Mouse (Mus musculus) thymus, adult 18-20 months (tissue): ENCODE data around the gene Rrp12.
"Not testable (repeated sequence)": the region's sequence is repeated elsewhere in the genome, so short reads cannot be mapped to it uniquely, and the experiment has no call there.

Source experiments
- DNase-seq, 2 experiments: peaks; one replicate each; pipeline ENCODE4 v3.0.0; 2022; ENCODE audit warnings: mixed read lengths in 2 of 2

The Rrp12 gene

GRCm38 (mm10) chr19:41895460-41896318 lies at the start of gene Rrp12:
Rrp12 (minus strand) TSS chr19:41896173.
- DNase-seq, result peak; percentile 49 to 76

- DNase-seq, result no peak
These were observed 47.9 kb upstream of the Rrp12 start for GRCm38 (mm10) chr19:41943841-41944240.

GRCm38 (mm10) chr19:41938539-41938938 lies 42.6 kb upstream of the Rrp12 start:
- no peak for DNase-seq

- DNase-seq, result no peak
These were observed 39.9 kb upstream of the Rrp12 start for GRCm38 (mm10) chr19:41935921-41936320.

- no peak for DNase-seq
These were observed 38.2 kb upstream of the Rrp12 start for GRCm38 (mm10) chr19:41934124-41934523.

GRCm38 (mm10) chr19:41933179-41934086 lies 37.5 kb upstream of the Rrp12 start, which contains the start of the genes Exosc1 and Zdhhc16:
Exosc1 (minus strand) TSS chr19:41933423.
Zdhhc16 (plus strand) TSS chr19:41933480.
- DNase-seq, result peak; percentile 97 to 98

GRCm38 (mm10) chr19:41932686-41933085 lies 36.7 kb upstream of the Rrp12 start:
- DNase-seq, result peak in 1 of 2 experiments; percentile 34

- no peak for DNase-seq
These were observed 24.6 kb upstream of the Rrp12 start for GRCm38 (mm10) chr19:41920412-41921067.

GRCm38 (mm10) chr19:41919471-41919870 lies 23.5 kb upstream of the Rrp12 start:
- no peak for DNase-seq

- DNase-seq, result no peak
These were observed 20.9 kb upstream of the Rrp12 start for GRCm38 (mm10) chr19:41916853-41917252.

GRCm38 (mm10) chr19:41915294-41915693 lies 19.3 kb upstream of the Rrp12 start:
- DNase-seq, result no peak

GRCm38 (mm10) chr19:41914592-41914882 lies 18.6 kb upstream of the Rrp12 start:
- not testable (repeated sequence) for DNase-seq

GRCm38 (mm10) chr19:41913774-41914591 lies 18.0 kb upstream of the Rrp12 start:
- DNase-seq, result no peak

- peak; percentile 47 to 50 for DNase-seq
These were observed 16.4 kb upstream of the Rrp12 start for GRCm38 (mm10) chr19:41912121-41913080.

GRCm38 (mm10) chr19:41911178-41912073 lies 15.5 kb upstream of the Rrp12 start, which contains the start of gene Pgam1:
Pgam1 (plus strand) TSS chr19:41911923.
- peak; percentile 95 to 96 for DNase-seq

GRCm38 (mm10) chr19:41910396-41910795 lies 14.4 kb upstream of the Rrp12 start:
- DNase-seq, result no peak

- no peak for DNase-seq
These were observed 12.8 kb upstream of the Rrp12 start for GRCm38 (mm10) chr19:41908736-41909135.

GRCm38 (mm10) chr19:41907079-41907760 lies 11.2 kb upstream of the Rrp12 start:
- no peak for DNase-seq
